Mouse (Mus musculus): Measurements from ENCODE around the gene Kif5c. TPM values are rescaled to one million over a fixed set of nuclear protein-coding genes. Genes with fewer than 3 reads are reported as not detected.

Kif5c gene
- total RNA-seq, 2 experiments from 2014 or later: 8.2 to 14.3 TPM

DNA sequence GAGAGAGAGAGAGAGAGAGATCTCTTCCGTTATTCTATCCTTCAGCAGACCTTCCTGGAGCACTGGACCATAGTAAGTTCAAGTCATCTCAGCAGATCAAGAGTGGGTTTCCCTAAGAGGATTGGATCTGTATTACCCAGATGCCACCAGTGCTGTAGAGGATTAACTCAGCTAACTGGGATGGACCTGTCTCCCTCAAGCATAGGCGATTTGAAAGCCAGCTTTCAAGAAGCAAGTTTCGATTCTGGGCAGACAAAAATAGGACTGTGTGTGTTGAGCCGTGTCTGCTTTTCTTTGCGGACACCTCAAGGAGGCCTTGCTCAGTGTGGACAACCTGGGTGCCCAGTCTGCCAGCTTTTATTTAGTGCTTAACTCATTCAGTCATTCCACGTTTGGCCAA is 170.0 kb downstream of the Kif5c start:
- no peak for DNase-seq

- no peak for DNase-seq
Measured at GRCm38 (mm10) chr2:49789504-49789903, 170.4 kb downstream of the Kif5c start.

DNA sequence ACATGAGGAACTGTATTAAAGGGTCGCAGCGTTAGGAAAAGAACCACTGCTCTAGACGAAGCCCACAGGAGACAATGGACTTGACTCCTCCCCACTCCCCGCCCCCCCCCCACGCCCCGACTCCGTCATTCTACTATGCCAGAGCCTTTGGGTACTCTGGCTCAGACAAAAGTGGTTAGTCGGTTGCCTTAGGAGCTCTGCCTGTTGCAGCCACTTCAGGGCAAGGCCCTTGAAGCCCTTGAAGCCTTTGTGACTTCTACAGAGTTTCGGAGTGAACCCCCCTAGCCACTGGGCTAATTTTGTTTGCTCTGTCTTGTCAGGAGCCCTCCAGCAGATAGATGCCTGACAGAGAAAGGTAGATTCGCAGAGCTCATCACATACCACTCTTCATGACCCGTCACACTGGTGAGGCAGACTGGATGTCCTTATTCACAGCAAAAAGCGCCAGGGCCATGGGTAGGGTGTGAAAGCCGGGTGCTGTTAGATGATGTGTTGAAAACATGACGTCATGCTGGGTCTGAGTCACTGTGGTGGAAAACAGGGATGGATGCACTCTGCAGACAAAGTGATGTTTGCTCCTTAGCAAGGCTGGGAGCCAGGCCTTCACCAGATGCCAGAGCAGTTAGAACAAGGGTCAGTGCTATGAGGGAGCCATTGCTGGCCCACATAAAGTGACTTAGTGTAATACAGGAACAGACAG is 178.5 kb downstream of the Kif5c start:
- no peak for DNase-seq

DNA sequence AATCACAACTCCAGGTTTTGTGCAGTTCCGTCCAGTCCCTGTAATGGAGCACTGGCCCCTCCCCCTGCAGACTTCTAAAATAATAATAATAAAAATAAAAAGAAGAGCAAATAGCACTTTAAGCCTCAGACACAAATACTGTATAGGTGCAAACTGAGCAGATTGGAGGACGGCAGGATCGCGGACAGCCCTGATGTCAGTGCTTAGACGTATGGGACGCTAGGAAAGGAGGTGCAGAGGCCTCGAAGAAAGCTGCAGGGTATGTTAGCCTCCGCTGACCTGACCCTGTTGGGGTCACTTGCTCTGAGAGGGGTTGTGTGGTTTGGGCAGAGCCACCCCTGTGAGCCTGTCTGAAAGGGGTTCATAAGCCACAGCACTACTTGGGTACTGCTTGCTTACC is 185.3 kb downstream of the Kif5c start:
- no peak for DNase-seq

DNA sequence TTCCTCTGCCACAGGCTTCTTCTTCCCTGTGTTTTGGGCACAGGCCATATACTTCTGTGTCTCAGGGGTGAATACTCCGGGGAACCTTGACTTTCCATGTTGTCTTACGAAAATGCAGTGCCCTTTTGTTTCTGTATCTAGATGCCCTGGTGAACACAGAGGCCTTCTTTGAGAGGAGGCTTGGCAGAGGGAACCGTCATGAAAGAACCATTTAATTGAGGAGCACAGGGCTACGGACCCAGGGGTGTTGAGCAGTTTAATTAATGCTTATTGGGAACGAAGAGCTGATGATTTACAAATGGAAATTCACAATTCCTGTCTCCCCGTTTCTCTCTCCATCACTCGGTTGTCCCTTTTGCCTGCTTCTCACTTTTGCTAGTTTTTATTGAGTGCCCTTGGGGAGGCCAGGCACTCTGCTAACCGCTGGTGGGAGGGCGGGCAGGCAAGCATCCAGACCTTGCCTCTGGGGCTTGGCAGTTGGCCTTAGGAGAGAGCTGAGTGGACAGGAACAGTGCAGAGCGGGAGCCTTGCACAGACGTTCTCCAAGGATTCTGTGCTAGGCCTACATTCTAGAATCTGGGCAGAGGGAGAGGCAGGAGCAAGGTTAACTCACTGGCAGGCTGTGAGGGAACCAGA is 186.8 kb downstream of the Kif5c start:
- DNase-seq: peak; percentile 82

- DNase-seq: no peak
Measured at GRCm38 (mm10) chr2:49809496-49809895, 190.4 kb downstream of the Kif5c start.

DNA sequence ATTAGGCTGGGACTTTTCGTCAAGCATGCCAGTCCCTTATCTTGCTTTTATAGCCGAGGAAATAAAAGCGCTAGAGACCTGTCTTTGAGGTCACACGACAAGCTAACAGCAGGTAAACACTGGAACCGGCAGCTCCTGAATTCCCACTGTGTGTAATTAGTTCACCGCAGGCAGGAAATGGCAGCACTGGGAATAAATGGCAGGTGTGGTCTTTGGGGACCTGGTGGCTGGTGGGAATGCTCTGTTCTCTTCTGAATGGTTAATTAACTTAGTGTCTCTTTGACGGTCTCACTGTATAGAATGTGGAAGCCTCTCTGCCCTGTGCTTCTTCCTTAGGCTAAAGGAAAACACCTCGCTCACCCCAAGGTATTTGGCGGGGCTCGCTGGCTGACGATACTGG is 192.3 kb downstream of the Kif5c start:
- no peak for DNase-seq

DNA sequence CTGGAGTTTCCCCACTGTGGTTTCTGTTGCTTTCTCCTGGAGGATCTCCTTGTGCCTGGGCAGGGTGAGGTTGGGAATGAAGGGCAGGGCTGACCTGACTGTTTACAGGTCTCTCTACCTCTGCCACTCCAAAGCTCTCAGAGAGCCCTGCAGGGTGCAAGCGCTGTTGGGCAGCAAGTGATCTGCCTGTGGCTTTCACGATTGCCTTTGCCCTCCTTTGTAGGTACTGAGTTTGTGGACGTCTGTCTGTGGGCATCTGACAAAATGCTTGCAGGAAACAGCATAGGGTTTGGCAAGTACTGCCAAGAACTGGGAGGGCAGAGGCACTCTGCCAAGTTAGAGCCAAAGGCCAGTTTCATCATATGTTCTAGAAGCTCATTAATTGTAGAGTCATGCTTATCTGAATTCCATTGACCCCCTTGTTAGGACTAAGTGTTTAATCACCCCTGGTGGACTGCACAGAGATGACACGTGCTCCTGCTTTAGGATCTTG is 192.8 kb downstream of the Kif5c start:
- DNase-seq: peak; percentile 77

- DNase-seq: no peak
Measured at GRCm38 (mm10) chr2:49813151-49813550, 194.1 kb downstream of the Kif5c start.

GRCm38 (mm10) chr2:49814011-49814410 is 194.9 kb downstream of the Kif5c start:
- peak; percentile 30 for DNase-seq

DNA sequence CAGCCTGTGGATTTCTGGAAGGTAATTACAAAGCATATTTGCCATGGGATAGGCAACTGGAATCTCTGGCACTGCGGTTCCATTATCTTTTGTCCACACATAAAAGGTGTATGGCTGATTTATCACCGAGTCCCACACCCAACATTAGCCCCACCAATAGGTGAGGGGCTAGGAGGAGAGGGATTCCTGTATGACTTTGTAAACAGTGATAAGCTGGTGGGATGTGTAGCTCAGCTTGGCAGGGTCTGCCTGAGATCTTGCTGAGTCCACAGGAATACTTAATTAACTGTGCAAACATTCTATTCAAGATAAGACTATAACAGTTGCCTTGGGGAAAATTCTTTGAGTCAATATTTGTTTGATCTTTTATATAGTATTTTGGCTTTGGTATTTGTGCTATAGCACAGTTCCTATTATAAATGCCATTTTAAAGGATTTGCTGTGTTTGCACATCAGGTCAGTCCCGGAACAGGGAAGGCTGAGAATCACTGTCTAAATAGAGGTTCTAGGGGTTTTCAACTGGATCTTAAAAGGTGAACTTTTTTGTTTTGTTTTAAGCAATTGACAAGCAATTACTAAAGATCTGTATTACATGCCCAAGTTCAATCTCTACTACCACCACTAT is 196.7 kb downstream of the Kif5c start:
- DNase-seq: no peak

DNA sequence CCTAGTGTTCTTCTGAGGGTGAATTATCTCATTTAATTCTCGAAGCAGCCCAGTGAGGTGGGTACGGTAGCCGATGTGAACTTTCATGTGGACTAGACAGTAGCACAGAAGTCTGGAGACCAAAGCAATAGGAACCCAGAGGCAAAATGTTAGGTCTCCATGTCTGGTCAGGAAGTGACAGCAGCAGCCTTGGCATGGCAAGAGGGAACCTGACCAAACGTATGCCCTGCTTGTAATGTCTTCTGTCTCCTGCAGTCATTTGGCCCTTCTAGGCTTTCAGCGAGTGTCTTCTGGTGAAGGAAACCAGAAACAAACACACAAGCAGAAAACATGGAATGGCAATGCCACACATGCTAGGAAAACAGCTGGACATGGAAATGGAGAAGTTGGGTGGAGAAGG is 197.5 kb downstream of the Kif5c start:
- no peak for DNase-seq

GRCm38 (mm10) chr2:49817151-49817550 is 198.1 kb downstream of the Kif5c start:
- no peak for DNase-seq

GRCm38 (mm10) chr2:49818126-49818525 is 199.0 kb downstream of the Kif5c start:
- no peak for DNase-seq

- no peak for DNase-seq
Measured at GRCm38 (mm10) chr2:49822312-49822711, 203.2 kb downstream of the Kif5c start.

Other genes starting within 250 kb of the Kif5c start
- gene Epc2, start 167.8 kb upstream of the Kif5c start, total RNA-seq (2021): 10 to 100 TPM; 21.4 to 24.4 TPM
- under 1 TPM in 1 of 2 experiments, not detected in 1; 0.24 TPM for gene Lypd6b, start 168.4 kb downstream of the Kif5c start, total RNA-seq (2021)

Data from adrenal gland, postnatal 10 days (tissue).